Mouse (Mus musculus) heart, embryonic 12.5 days (tissue): Measurements from ENCODE around the gene Sbk3. TPM values are rescaled to one million over a fixed set of nuclear protein-coding genes. Genes with fewer than 3 reads are reported as not detected.
"Not testable (repeated sequence)": the region's sequence is repeated elsewhere in the genome, so short reads cannot be mapped to it uniquely, and the experiment has no call there.

Experiments used
- ATAC-seq: fragments of 200-750 bp; cut with Nextera tagmentation; 2 replicates; pipeline ENCODE4 v1.8.0; 2017; ENCODE audit warnings: moderate TSS enrichment, moderate library complexity; ENCODE audit not compliant: insufficient number of reproducible peaks, low FRiP score
- H3K27ac ChIP-seq: fragments of 300-500 bp; sonication (generic); 2 replicates; pipeline ENCODE4 v1.5.1; 2016; ENCODE audit warnings: mild to moderate bottlenecking, moderate library complexity; ENCODE audit not compliant: poor library complexity, severe bottlenecking
- H3K27me3 ChIP-seq: fragments of 300-500 bp; sonication (generic); replicated peaks from 2 replicates; pipeline ENCODE4 v1.6.1; 2016; ENCODE audit warnings: mild to moderate bottlenecking, moderate library complexity
- H3K36me3 ChIP-seq: fragments of 300-500 bp; sonication (generic); 2 replicates; pipeline ENCODE4 v1.6.1; 2016; ENCODE audit warnings: mild to moderate bottlenecking, moderate library complexity
- H3K4me1 ChIP-seq: fragments of 300-500 bp; sonication (generic); replicated peaks from 2 replicates; pipeline ENCODE4 v1.6.1; 2016; ENCODE audit warnings: mild to moderate bottlenecking
- H3K4me2 ChIP-seq: fragments of 300-500 bp; sonication (generic); 2 replicates; pipeline ENCODE4 v1.6.1; 2016; ENCODE audit warnings: mild to moderate bottlenecking, moderate library complexity
- H3K4me3 ChIP-seq: fragments of 300-500 bp; sonication (generic); 2 replicates; pipeline ENCODE4 v1.5.1; 2016; ENCODE audit warnings: mild to moderate bottlenecking
- H3K9ac ChIP-seq: fragments of 300-500 bp; sonication (generic); 2 replicates; pipeline ENCODE4 v1.6.1; 2016; ENCODE audit warnings: mild to moderate bottlenecking, moderate library complexity
- H3K9me3 ChIP-seq: fragments of 300-500 bp; sonication (generic); replicated peaks from 2 replicates; pipeline ENCODE4 v1.6.1; 2016; ENCODE audit warnings: mild to moderate bottlenecking, moderate library complexity
- WGBS: fragments of 180-500 bp; shearing (Covaris S2); methylation state at CpG from one replicate; pipeline ENCODE4 v1.1.7; 2016; 5-methylcytosine and 5-hydroxymethylcytosine counted together
- polyA plus RNA-seq: library from polyadenylated mRNA; unstranded; fragments of >200 nt; fragmentation: Nextera tagmentation; extraction: Ambion mirVana; gene quantifications from 2 replicates; pipeline ENCODE4 v1.2.1, GENCODE M21; 2016

Gene Sbk3
- polyA plus RNA-seq, result 0.08 and 0.17 TPM in 2 replicates

GRCm38 (mm10) chr7:4971068-4971467 is at the start of gene Sbk3:
Gene Sbk3, minus strand, starts transcription at chr7:4971168.
- no peak within 1 kb of the TSS for H3K4me2 ChIP-seq
- peaks cover 12% of the 10 kb centered on the region for H3K4me1 ChIP-seq
- no peak within 1 kb of the TSS; the same call in 1 of the 2 replicates for H3K9ac ChIP-seq
- H3K9me3 ChIP-seq, result no peaks in the 10 kb centered on the region
- no peaks in the 10 kb centered on the region for H3K27me3 ChIP-seq
- ATAC-seq, result no peak
- no peaks in the 10 kb centered on the region for H3K36me3 ChIP-seq
- WGBS, result 29% methylated on average over 6 of the region's 6 CpGs
- H3K27ac ChIP-seq, result 0 out of 2 replicates have a peak within 1 kb of the TSS, but pooled peaks have one; percentile 14
- no peak within 1 kb of the TSS for H3K4me3 ChIP-seq

- Histone ChIP-seq H3K27ac (peak overlapping the region; percentile 97), H3K4me2 (peak overlapping the region; percentile 90), H3K4me3 (peak overlapping the region; percentile 95), H3K4me1 (peaks cover 13% of the 10 kb centered on the region), H3K9ac (peak overlapping the region; percentile 97), H3K9me3 (no peaks in the 10 kb centered on the region), H3K27me3 (no peaks in the 10 kb centered on the region), H3K36me3 (peaks cover 49% of the 10 kb centered on the region)
- peak; percentile 6; the same call in 1 of the 2 replicates for ATAC-seq
- WGBS, result under 1% methylated on average over 15 of the region's 15 CpGs
These were observed 49.7 kb upstream of the Sbk3 start for GRCm38 (mm10) chr7:5020685-5021084.

DNA sequence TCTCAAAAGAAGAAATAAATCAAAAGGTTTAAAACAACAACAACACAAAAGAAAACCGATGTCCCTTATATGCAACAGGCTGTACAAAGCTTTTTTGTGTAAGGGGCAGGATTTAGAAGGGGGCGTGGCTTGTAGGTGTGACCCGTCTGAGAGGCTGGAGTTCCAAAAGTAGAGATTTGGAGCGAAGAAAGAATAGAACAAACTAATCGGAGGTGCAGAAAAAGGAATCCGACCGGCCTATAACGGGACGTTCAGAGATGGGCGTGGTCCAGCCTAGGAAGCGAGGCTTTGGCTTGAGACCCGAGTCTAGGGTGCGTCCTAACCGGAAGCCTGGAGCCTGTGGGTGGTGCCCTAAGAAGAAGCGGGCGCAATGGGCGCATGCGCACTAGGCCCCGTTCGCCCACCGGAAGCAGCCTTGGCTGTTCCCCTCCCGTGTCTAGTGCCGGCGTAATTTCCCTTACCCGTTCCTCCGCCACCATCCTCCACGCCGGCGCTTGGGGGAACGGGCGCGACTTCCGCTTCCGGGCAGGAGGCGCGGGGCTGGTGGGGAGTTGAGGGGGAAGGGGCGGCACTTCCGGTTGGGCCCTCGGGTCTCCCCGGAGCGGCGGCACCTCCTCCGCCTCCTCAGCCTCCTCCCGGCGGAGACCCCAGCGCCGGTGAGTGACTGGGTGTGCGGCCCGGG is 49.2 kb upstream of the Sbk3 start, which contains the start of the genes Zfp865 and Ccdc106:
TSS of gene Zfp865 (plus strand) at position 377 of the 682 bp plus-strand sequence.
TSS of gene Ccdc106 (plus strand) at position 554 of the 682 bp plus-strand sequence.
- Histone ChIP-seq H3K4me3 (peak within 1 kb of the TSS; percentile 95), H3K9ac (peak within 1 kb of the TSS; percentile 97), H3K36me3 (peaks cover 44% of the 10 kb centered on the region), H3K27ac (peak within 1 kb of the TSS; percentile 97), H3K9me3 (no peaks in the 10 kb centered on the region), H3K27me3 (no peaks in the 10 kb centered on the region), H3K4me2 (peak within 1 kb of the TSS; percentile 90), H3K4me1 (peaks cover 13% of the 10 kb centered on the region)
- under 1% methylated on average over 49 of the region's 49 CpGs for WGBS
- ATAC-seq, result peak; percentile 92

GRCm38 (mm10) chr7:5019576-5019975 is 48.6 kb upstream of the Sbk3 start:
- peak overlapping the region; percentile 97 for H3K9ac ChIP-seq
- not testable (repeated sequence) for ATAC-seq, H3K9me3 ChIP-seq, H3K27me3 ChIP-seq
- peak overlapping the region; percentile 95 for H3K4me3 ChIP-seq
- 30% methylated on average over 8 of the region's 8 CpGs for WGBS
- peak overlapping the region; percentile 97 for H3K27ac ChIP-seq
- H3K4me1 ChIP-seq, result peaks cover 13% of the 10 kb centered on the region
- H3K36me3 ChIP-seq, result peaks cover 39% of the 10 kb centered on the region
- H3K4me2 ChIP-seq, result peak overlapping the region; percentile 90

- Histone ChIP-seq H3K36me3 (peaks cover 25% of the 10 kb centered on the region), H3K27me3 (no peaks in the 10 kb centered on the region), H3K27ac (no peak overlapping the region), H3K9ac (no peak overlapping the region), H3K4me3 (no peak overlapping the region), H3K4me2 (no peak overlapping the region), H3K4me1 (peaks cover 17% of the 10 kb centered on the region), H3K9me3 (no peaks in the 10 kb centered on the region)
- ATAC-seq, result no peak
- WGBS, result 96% methylated on average over 21 of the region's 21 CpGs
These were observed 47.0 kb upstream of the Sbk3 start for GRCm38 (mm10) chr7:5017931-5018330.

DNA sequence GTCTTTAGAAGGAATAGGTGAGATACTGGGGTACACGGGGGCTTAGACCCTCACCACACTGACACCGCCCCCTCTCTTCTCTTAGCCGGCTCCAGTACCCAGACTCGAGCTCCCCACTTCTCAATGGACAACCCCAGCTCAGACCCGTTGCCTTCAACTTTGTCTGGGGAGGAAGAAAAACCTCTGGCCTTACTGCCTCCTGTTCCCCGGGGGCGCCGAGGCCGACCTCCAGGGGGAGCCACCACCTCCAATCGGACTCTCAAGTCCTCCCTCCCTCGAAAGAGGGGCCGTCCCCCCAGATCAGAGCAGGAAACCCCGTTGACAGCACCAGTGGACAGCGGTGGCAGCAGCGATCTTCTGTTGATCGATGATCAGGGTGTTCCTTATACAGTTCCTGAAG is 46.4 kb upstream of the Sbk3 start:
- H3K9ac ChIP-seq, result no peak overlapping the region
- no peak overlapping the region for H3K4me2 ChIP-seq
- H3K27ac ChIP-seq, result no peak overlapping the region
- WGBS, result 90% methylated on average over 16 of the region's 16 CpGs
- no peaks in the 10 kb centered on the region for H3K27me3 ChIP-seq
- ATAC-seq, result no peak
- no peak overlapping the region for H3K4me3 ChIP-seq
- H3K9me3 ChIP-seq, result no peaks in the 10 kb centered on the region
- H3K4me1 ChIP-seq, result peaks cover 17% of the 10 kb centered on the region
- peaks cover 25% of the 10 kb centered on the region for H3K36me3 ChIP-seq

DNA sequence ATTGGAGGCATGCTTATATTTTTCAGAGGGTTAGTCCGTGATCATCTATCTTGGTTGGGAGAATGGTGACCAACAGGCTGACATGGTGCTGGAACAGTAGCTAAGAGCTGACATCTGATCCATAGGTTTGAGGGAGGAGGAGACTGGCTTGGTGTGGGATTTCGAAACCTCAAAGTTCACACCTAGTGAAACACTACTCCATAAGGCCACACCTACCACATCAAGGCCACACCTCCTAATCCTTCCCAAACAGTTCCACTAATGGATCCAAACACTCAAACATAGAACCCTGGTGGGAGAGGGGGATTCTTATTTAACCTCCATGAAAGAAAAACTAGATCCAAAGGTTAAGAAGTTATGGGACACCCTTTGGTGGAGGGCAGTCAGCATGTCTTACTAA is 46.0 kb upstream of the Sbk3 start:
- ATAC-seq, result no peak
- H3K4me2 ChIP-seq, result no peak overlapping the region
- 98% methylated on average over 2 of the region's 2 CpGs for whole genome bisulfite sequencing
- no peak overlapping the region for H3K27ac ChIP-seq
- H3K4me3 ChIP-seq, result no peak overlapping the region
- no peaks in the 10 kb centered on the region for H3K27me3 ChIP-seq
- no peaks in the 10 kb centered on the region for H3K9me3 ChIP-seq
- no peak overlapping the region for H3K9ac ChIP-seq
- peaks cover 25% of the 10 kb centered on the region for H3K36me3 ChIP-seq
- H3K4me1 ChIP-seq, result peaks cover 17% of the 10 kb centered on the region

GRCm38 (mm10) chr7:5016057-5016456 is 45.1 kb upstream of the Sbk3 start:
- Histone ChIP-seq H3K9ac (peak overlapping the region; percentile 76), H3K4me2 (peak overlapping the region; percentile 65), H3K27me3 (no peaks in the 10 kb centered on the region), H3K9me3 (no peaks in the 10 kb centered on the region), H3K4me3 (peak overlapping the region; percentile 88), H3K36me3 (peaks cover 33% of the 10 kb centered on the region), H3K27ac (peak overlapping the region; percentile 99), H3K4me1 (peaks cover 11% of the 10 kb centered on the region)
- no peak for ATAC-seq
- WGBS, result 73% methylated on average over 3 of the region's 3 CpGs

DNA sequence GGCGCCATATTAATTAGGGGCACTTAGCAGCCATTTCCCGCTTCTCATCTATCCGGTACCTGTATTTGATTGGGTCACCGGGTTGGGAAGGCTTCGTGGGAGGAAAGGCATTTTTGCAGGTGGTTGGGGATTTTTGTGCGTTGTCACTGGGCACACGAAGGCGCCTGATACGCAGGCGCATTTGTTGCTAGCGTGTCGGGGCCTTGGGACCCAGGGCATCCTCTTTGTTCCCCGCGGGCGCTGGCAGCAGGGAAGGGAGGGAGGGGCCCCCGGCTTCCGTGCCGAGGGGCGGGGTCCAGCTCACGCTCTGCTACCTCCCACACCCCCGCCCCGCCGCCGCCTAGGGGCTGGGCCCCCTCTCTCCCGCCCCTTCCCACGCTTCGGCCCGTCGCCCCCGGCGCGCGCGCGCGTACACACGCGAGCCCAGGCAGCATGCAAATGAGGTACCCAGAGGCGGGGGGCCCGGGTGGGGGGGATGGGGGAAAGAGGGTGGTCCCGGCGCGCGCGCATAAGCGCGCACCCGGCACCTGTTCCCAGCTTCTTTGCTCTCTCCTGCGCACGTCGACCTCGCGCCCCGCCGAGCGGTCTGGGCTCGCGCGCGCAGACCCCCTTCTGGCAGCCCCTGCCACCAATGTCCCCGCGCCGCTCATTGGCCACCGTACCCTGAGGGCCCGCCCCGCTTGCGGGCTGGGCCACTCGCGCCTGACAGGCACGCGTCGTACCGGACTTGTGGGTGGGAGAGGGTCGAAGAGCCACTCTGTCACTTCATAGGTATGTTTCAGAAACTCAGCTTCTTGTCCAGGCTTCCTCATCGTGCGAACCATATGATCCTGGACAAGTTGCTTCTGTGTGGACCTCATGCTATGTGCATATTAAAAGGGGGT is 44.4 kb upstream of the Sbk3 start, which contains the start of gene Gm44973:
TSS of gene Gm44973 (plus strand) at position 379 of the 884 bp plus-strand sequence.
- Histone ChIP-seq H3K27ac (peak within 1 kb of the TSS; percentile 99), H3K4me1 (peaks cover 8% of the 10 kb centered on the region), H3K9ac (peak within 1 kb of the TSS; percentile 91), H3K27me3 (no peaks in the 10 kb centered on the region), H3K36me3 (peaks cover 40% of the 10 kb centered on the region), H3K9me3 (no peaks in the 10 kb centered on the region), H3K4me3 (peak within 1 kb of the TSS; percentile 88), H3K4me2 (peak within 1 kb of the TSS; percentile 65)
- peak; percentile 88 for ATAC-seq
- under 1% methylated on average over 64 of the region's 76 CpGs for WGBS

- peak; percentile 87 for ATAC-seq
- Histone ChIP-seq H3K4me2 (peak within 1 kb of the TSS; percentile 65), H3K4me1 (peaks cover 8% of the 10 kb centered on the region), H3K4me3 (peak within 1 kb of the TSS; percentile 88), H3K9me3 (no peaks in the 10 kb centered on the region), H3K9ac (peak within 1 kb of the TSS; percentile 91), H3K36me3 (peaks cover 49% of the 10 kb centered on the region), H3K27me3 (no peaks in the 10 kb centered on the region), H3K27ac (peak within 1 kb of the TSS; percentile 99)
- under 1% methylated on average over 42 of the region's 42 CpGs for WGBS
These were observed 43.5 kb upstream of the Sbk3 start, which contains the start of the genes Zfp524 and Fiz1 for GRCm38 (mm10) chr7:5014251-5015117. Gene Zfp524, plus strand, starts transcription at chr7:5014415. Gene Fiz1, minus strand, starts transcription at chr7:5014697.
